Mouse (Mus musculus): ENCODE measurements around the gene Mast4.
A peak's percentile ranks its signal among the peaks of the same experiment; 100 is the strongest.
"Not testable (repeated sequence)": the region's sequence is repeated elsewhere in the genome, so short reads cannot be mapped to it uniquely, and the experiment has no call there.

Mast4 gene

GRCm38 (mm10) chr13:102746803-102747561, 587.3 kb downstream of the Mast4 start:
- no peak for DNase-seq (ENCODE audit: low spot score)

GRCm38 (mm10) chr13:102745626-102746342, 588.5 kb downstream of the Mast4 start:
- no peak for DNase-seq (ENCODE audit: low spot score)

GRCm38 (mm10) chr13:102745270-102745600, 589.1 kb downstream of the Mast4 start:
- no peak for DNase-seq (ENCODE audit: low spot score)

- DNase-seq (ENCODE audit: low spot score): peak; percentile 63
These were observed 589.6 kb downstream of the Mast4 start for GRCm38 (mm10) chr13:102744481-102745269.

- DNase-seq (ENCODE audit: low spot score): no peak
These were observed 594.4 kb downstream of the Mast4 start for GRCm38 (mm10) chr13:102739720-102740535.

GRCm38 (mm10) chr13:102737811-102738210, 596.5 kb downstream of the Mast4 start:
- DNase-seq (ENCODE audit: low spot score): no peak

- DNase-seq (ENCODE audit: low spot score): no peak
These were observed 601.2 kb downstream of the Mast4 start for GRCm38 (mm10) chr13:102733063-102733462.

- not testable (repeated sequence) for DNase-seq (ENCODE audit: low spot score)
These were observed 605.3 kb downstream of the Mast4 start for GRCm38 (mm10) chr13:102728951-102729350.

- no peak for DNase-seq (ENCODE audit: low spot score)
These were observed 606.3 kb downstream of the Mast4 start for GRCm38 (mm10) chr13:102728035-102728434.

- DNase-seq (ENCODE audit: low spot score): no peak
These were observed 607.4 kb downstream of the Mast4 start for GRCm38 (mm10) chr13:102726876-102727275.

GRCm38 (mm10) chr13:102725906-102726305, 608.4 kb downstream of the Mast4 start:
- DNase-seq (ENCODE audit: low spot score): no peak

GRCm38 (mm10) chr13:102725416-102725815, 608.9 kb downstream of the Mast4 start:
- no peak for DNase-seq (ENCODE audit: low spot score)

- no peak for DNase-seq (ENCODE audit: low spot score)
These were observed 617.3 kb downstream of the Mast4 start for GRCm38 (mm10) chr13:102716973-102717372.

GRCm38 (mm10) chr13:102700744-102701143, 633.6 kb downstream of the Mast4 start:
- no peak for DNase-seq (ENCODE audit: low spot score)

GRCm38 (mm10) chr13:102700176-102700575, 634.1 kb downstream of the Mast4 start:
- DNase-seq (ENCODE audit: low spot score): no peak

- peak; percentile 38 for DNase-seq (ENCODE audit: low spot score)
These were observed 635.5 kb downstream of the Mast4 start for GRCm38 (mm10) chr13:102698751-102699323.

GRCm38 (mm10) chr13:102698335-102698734, 636.0 kb downstream of the Mast4 start:
- DNase-seq (ENCODE audit: low spot score): no peak

- no peak for DNase-seq (ENCODE audit: low spot score)
These were observed 639.0 kb downstream of the Mast4 start for GRCm38 (mm10) chr13:102695121-102695905.

GRCm38 (mm10) chr13:102694154-102694553, 640.1 kb downstream of the Mast4 start:
- no peak for DNase-seq (ENCODE audit: low spot score)

GRCm38 (mm10) chr13:102693341-102693801, 640.9 kb downstream of the Mast4 start, which contains the start of gene Cd180:
Cd180 (plus strand) TSS chr13:102693558.
- no peak for DNase-seq (ENCODE audit: low spot score)

Measured in adipocyte (in vitro differentiated cells).